Mouse (Mus musculus) ES-Bruce4 (cell line): ENCODE measurements around the gene Lipt1.

Experiments
- CTCF ChIP-seq: IDR thresholded peaks from one replicate; pipeline ENCODE4 v1.8.1; 2011; ENCODE audit warnings: low read depth, low read length
- EP300 ChIP-seq: IDR thresholded peaks from 2 replicates; pipeline ENCODE4 v1.6.1; 2011; ENCODE audit warnings: low read depth, low read length; ENCODE audit not compliant: insufficient read depth
- POLR2A ChIP-seq: IDR thresholded peaks from one replicate; pipeline ENCODE4 v1.8.1; 2011; ENCODE audit warnings: low read length; ENCODE audit not compliant: insufficient read depth

- TF ChIP-seq POLR2A (no peak), CTCF (no peak), EP300 (no peak)
These were observed 44.9 kb downstream of the Lipt1 start, which contains the start of gene Lyg2 for GRCm38 (mm10) chr1:37916393-37916792.
